Mouse (Mus musculus): ENCODE measurements around the gene Cldn6.

Cldn6 gene

DNA sequence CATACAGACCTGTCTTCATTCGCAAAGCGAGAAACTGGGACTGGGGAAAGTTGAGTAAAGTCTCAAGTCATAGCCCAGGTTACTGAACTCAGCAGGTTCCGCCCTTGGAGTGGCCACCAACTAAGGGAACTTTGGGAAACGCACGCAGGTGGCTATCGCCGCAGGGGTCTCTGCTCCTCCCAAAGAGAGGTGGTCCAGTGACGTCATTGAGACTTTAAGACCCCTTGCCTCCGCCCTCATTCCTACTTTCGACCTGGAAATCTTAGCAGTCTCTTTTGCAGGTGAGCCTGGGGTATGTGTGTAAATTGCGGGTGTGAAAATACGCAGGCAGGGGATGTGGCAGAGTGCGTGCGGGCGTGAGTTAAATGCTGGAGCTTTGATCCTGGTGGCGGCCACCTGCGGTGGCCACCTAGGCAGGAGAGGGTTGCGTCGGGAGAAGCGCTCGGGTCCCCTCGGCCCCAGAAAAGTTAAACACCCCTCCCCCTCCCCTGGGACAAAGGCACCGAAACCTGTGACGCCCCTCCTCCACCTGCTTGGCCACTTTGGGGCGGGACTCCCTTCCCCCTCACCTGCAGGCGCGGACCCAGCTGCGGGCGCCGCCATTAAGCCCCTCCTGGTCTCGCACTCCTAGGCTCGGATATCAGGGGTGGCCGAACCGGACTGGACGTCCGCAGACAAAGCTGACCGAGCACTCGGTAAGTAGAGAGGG, at the start of gene Cldn6:
Gene Cldn6 (plus strand): TSS at position 123 of the 709 bp plus-strand sequence.
- peak; percentile 87 for DNase-seq (ENCODE audit: low spot score)

DNA sequence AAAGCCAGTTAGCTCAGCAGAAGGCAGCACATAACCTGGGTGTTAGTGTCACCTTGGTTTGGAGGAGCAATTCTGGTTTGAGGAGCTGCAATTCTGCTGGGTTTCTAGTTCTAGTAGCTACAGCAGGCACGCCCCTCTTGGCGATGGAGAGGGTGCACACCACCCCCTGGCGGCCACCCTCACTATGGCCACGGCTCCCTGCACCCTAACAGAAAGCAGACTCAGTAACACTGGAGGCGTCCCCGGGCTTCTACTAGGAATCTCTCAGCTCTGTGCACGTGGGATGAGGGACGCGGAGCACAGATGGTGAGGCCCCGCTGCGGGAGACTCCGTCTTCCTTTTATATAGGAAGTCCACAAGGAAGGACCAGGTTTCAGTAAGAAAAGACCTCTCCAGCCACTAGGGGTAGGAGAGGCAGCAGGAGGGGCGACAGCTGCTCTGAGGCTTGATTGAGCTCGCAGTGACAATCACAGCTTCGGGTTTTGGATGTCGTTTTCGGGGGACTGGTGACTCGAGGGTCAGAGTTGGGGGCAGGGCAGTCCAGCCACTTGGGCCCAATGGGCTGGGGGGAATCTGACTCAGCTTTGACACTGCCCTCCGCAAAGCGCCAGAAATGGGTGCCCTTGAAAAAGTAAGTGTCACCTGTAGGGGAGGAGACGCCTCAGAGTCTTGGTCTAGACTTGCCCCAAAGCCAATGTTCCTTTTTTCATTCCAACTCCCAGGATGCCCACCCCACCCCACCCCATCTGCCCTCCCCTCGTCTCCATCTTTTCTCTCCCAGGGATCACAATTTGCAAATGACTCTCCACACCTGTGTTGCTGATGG, 48.6 kb upstream of the Cldn6 start:
- peak; percentile 55 for DNase-seq (ENCODE audit: low spot score)

DNA sequence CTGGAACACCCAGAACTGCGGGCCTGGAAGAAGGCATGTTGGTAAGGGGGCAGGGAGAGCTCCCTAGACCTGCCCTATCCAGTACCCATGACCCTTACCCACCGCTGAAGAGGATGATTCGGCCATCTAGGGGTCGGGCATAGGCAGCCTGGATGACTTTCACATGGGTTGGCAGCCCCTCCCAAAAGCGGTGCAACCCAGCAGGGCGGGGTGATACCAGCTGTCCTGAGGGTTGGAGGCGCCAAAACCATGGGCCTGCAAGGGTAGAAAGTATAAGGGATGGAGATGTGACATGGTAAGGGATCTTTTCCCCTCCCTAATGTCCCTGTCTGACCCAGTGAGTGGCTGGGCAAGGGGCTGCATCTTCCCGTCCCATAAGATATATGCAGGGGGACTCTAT, 47.8 kb upstream of the Cldn6 start:
- DNase-seq (ENCODE audit: low spot score) = no peak

DNA sequence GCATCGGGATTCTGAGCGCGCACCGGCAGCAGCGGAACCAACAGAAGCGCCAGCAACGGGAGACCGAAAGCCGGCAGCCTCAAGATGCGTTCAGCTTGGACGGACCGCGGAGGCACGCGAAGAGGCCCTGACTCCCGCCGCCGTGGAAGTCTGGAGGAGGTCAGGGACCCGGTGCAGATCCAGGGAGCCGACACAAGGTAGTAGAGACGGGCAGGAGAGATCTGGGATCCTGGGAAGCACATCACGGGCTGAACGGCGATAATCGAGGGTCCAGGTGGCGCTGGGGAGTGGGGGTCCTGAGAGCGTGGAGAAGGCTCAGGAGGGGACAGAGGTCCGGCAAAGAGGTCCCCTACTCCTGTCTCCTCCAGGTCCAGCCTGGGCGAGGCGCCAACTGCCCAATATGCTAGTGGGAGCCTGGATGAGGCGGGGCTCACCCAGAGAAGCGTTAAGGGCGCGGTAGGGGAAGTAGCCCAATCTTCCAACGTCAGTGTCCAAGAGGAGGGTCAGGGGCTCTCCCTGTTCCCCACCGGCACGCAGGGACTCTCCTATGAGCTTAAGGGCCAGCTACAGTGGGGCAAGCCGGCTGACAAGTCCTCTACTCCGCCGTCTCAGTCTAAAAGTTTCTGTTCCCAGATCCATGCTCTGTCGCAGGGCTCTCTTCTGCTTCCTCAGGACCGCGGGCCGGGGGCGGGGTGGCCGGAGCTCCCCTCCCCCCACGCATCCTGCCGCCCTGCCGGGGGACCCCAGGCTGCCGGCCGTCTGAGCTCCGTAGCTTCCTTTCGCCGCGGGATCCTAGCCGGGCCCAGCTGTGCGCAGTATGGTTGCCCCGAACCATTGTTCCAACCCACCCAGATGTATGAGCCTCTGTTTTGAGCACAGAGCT, 34.2 kb upstream of the Cldn6 start, which contains the start of gene Mmp25:
Gene Mmp25 (minus strand): TSS at position 665 of the 883 bp plus-strand sequence.
- DNase-seq (ENCODE audit: low spot score) = no peak

- no peak for DNase-seq (ENCODE audit: low spot score)
Observed at GRCm38 (mm10) chr17:23645894-23646293, 33.2 kb upstream of the Cldn6 start.

DNA sequence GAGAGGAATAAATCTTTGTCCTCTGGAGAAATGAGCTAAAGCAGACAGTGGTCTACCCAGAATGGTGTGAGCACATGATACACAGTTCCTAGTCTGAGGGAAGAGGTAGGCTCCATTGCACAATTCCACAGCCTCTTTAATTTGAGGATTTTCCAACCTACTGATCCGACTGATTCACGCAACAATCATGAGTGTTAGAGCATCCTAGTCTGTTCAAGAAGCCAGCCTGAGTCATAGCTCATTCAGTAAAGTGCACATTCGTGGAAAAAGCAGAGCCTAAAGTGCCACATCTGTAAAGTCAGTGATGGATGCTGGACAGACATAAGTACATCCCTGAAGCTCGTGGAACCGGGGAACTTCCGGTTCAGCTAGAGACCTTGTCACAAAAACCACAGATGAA, 27.7 kb upstream of the Cldn6 start:
- no peak for DNase-seq (ENCODE audit: low spot score)

DNA sequence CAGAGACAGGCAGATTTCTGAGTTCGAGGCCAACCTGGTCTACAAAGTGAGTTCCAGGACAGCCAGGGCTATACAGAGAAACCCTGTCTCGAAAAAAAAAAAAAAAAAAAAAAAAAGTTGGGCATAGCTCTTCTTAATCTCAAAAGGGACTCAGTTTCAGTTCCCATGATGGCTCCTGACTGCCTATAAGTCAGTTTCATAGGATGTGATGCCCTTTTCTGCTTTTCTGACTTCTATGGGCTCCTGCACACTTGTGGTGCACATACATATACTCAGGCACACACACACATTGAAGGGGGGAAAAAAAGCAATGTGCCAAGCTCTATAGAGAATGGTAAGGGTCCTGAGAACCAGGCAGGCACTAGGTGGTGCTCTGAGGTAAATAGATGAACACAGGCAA, 25.7 kb upstream of the Cldn6 start:
- DNase-seq (ENCODE audit: low spot score) = no peak

GRCm38 (mm10) chr17:23654001-23654400, 25.0 kb upstream of the Cldn6 start:
- no peak for DNase-seq (ENCODE audit: low spot score)

DNA sequence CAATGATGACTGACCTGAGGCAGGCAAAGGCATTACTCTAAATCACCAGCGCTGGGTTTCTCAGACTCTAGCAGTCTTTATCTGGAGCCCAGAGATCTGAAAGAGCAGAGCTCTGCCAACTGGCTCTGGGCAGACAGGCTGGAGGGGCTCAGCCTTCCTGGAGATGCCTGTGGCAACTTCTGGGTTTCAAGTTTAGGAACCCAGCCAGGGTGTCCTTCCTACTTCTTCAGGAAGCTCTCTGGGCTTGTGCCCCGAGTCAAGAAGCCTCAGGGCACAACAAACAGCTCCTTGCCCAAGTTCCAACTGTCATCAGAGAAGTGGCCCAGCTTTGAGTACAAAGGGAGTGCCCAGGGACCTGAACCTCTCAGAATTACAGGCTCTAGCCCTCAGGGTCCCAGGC, 24.6 kb upstream of the Cldn6 start:
- no peak for DNase-seq (ENCODE audit: low spot score)

DNA sequence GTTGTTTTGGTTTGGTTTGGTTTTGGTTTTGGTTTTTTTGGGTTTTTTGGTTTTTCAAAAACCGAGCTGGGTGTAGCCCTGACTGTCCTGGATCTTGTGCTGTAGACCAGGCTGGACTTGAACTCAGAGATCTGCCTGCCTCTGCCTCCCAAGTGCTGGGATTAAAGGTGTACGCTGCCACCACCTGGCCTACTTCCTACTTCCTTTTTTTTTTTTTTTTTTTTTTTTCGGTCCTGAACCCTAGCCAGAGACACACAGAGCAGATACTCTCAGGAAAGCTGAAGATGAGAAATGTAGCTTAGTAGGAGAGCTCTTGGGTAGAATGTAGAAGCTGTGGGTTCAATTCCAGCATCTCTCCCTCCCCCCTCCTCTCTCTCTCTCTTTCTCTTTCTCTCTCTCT, 20.6 kb upstream of the Cldn6 start:
- DNase-seq (ENCODE audit: low spot score) = no peak

GRCm38 (mm10) chr17:23660117-23660875, 18.8 kb upstream of the Cldn6 start, which contains the start of gene Bicdl2:
Bicdl2 (plus strand) TSS chr17:23660506.
- peak; percentile 47 for DNase-seq (ENCODE audit: low spot score)

DNA sequence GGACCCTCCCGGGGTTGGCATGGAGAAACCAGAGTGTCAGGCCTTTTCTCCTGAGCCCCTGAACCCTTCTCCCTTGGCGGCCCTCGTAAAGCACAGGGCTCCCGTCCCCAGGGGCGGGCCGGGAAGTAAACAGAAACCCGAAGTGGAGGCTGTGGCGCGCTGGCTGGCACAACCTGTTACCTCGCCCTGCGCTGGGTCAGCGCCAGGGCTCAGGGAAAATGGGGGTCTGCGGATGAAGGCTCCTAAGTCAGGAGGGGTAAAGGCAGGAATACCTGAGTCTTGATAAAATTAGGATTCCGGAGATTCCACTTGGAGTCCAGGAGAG, 18.2 kb upstream of the Cldn6 start:
- DNase-seq (ENCODE audit: low spot score) = no peak

GRCm38 (mm10) chr17:23661526-23661925, 17.5 kb upstream of the Cldn6 start:
- no peak for DNase-seq (ENCODE audit: low spot score)

GRCm38 (mm10) chr17:23664556-23665021, 14.5 kb upstream of the Cldn6 start:
- no peak for DNase-seq (ENCODE audit: low spot score)

DNA sequence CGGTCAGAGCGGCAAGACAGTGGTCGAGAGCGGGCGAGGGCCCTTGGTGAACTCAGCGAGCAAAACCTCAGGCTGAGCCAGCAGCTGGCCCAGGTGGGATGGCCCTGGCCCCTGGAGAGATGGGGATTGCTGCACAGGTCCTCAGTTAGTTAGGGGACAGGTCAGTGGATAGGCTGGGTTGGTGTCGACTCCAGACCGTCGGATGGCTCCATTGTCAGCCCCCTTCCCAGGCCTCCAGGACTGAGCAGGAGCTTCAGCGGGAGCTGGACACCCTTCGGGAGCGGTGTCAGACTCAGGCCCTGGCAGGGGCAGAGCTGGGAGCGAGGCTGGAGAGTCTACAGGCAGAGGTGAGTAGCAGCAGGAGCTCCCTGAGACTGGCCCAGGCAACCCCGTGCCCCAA, 13.5 kb upstream of the Cldn6 start:
- no peak for DNase-seq (ENCODE audit: low spot score)

GRCm38 (mm10) chr17:23670516-23671074, 8.5 kb upstream of the Cldn6 start:
- DNase-seq (ENCODE audit: low spot score) = no peak

GRCm38 (mm10) chr17:23671519-23671918, 7.5 kb upstream of the Cldn6 start:
- DNase-seq (ENCODE audit: low spot score) = no peak

DNA sequence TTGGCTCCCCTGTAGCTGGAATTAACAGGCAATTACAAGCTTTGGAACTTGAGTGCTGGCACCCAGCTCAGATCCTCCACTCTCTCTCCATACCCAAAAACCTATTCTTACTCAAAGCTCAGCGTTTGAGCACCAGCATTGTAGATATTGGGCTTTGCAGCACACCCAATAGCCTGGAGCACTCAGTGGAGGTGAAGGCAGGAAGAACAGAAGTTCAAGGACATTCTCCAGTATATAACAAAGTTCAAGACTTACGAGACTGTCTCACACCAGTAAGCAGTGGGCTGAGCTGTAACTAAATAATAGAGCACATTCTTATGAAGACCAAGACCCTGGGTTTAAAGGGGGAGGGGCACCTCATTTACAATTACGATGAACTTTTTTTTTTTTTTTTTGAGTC, 6.3 kb upstream of the Cldn6 start:
- no peak for DNase-seq (ENCODE audit: low spot score)

DNA sequence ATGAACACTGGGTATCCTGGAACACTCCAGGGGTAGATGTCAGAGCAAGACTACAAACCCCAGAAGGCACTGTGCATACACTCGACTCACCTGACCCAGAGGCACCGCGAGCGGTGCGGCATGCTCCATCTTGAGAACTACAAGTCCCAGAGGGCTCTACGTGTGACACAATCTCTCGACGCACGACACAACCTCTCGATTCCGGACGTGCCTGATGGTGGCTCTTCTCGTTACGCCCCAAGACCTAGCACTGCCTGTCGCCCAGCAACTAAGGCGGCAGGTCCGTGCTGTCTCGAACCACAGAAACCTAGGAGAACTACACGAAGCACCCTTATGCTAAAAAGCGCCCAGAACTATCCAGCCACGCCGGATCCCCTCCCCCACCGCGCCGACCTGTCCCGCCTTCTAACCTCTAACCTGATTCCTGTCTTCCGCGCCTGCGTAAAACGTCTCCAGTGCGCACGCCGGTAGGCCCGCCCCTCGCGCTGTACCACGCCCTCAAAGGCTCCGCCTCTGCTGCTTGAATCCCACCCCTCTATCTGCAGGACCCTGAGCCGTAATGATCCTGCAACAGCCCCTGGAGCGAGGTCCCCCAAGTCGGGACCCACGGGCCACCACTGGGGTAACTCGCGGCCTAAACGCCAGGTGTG, 5.5 kb upstream of the Cldn6 start, which contains the start of the genes Hcfc1r1 and Thoc6:
Gene Hcfc1r1 (plus strand): TSS at position 173 of the 650 bp plus-strand sequence.
Gene Thoc6 (minus strand): TSS at position 459 of the 650 bp plus-strand sequence.
- DNase-seq (ENCODE audit: low spot score) = peak; percentile 96

GRCm38 (mm10) chr17:23674271-23674952, 4.6 kb upstream of the Cldn6 start:
- no peak for DNase-seq (ENCODE audit: low spot score)
